Mouse (Mus musculus): Measurements from ENCODE around the gene Olfr132.
"Not testable (repeated sequence)": the region's sequence is repeated elsewhere in the genome, so short reads cannot be mapped to it uniquely, and the experiment has no call there.

GRCm38 (mm10) chr17:38125371-38125770 lies 9.0 kb downstream of the Olfr132 start:
- not testable (repeated sequence) for TF ChIP-seq POLR2A (IDR thresholded peaks at IDR 0.05; ENCODE audit: borderline replicate concordance, low read depth, low read length); CTCF (IDR thresholded peaks at IDR 0.05; ENCODE audit: low read depth, low read length)
